Mouse (Mus musculus): ENCODE measurements at regions not wholly inside any gene's neighbourhood (a gene's known extent, or its start where the extent isn't known, plus 50 kb on each side); places are given as distances from the start of the nearest gene placed in this dataset.

DNA sequence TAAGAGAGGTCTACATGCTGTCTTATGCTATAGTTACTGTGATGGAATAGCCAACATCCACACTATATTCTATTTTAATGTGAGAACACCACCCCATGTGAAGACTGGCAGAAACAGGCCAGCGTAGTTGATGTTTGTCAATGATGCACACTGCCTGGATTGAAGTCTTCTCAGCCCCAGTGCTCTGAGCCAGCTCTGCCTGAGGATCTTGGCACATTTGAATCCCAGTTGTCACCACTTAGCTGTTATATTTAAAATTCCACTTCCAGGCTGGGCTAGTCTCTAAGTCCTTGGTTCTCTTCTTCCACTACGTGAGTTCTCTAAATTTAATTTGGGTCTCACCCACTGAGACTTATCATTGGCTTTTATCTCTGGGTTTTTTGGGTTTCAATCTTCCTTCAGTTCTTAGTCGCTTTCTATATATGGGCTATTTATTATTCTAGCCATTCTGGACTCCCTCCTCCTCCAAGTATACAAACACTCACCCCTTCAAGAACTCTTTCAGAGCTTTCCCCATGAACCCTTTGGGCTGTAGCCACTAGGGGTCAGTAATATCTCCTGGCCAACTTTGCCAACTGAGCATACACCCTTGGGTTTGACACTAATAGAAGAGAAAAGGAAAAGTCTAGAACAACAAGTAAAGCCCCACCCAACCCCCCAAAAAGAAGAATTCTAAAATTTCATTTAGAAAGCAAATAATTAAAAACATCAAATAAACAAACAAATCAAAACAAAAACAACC is 110.0 kb downstream of the Cog6 start:
- no peak for TF ChIP-seq CTCF (IDR thresholded peaks at IDR 0.05; ENCODE audit: low read depth, low read length)
- TF ChIP-seq POLR2AphosphoS5 (IDR thresholded peaks at IDR 0.05; ENCODE audit: insufficient replicate concordance, low read depth, low read length) = no peak
- TF ChIP-seq TAL1 (conservative IDR thresholded peaks at IDR 0.05; ENCODE audit: low read depth, low read length) = no peak
- TF ChIP-seq GATA1 (IDR thresholded peaks at IDR 0.05; ENCODE audit: borderline replicate concordance, low read length) = no peak
- TF ChIP-seq GATA2 (IDR thresholded peaks at IDR 0.05; ENCODE audit: borderline replicate concordance, low read depth, low read length) = no peak
